Mouse (Mus musculus) stomach, embryonic 15.5 days (tissue): ENCODE results near the gene Cyp26b1. TPM values are rescaled to one million over a fixed set of nuclear protein-coding genes. Genes with fewer than 3 reads are reported as not detected.
A peak's percentile ranks its signal among the peaks of the same experiment; 100 is the strongest.
"Not testable (repeated sequence)": the region's sequence is repeated elsewhere in the genome, so short reads cannot be mapped to it uniquely, and the experiment has no call there.

Experiments used
- ATAC-seq: fragments of 200-750 bp; cut with Nextera tagmentation; 2 replicates; pipeline ENCODE4 v1.8.0; 2017; ENCODE audit warnings: low read depth, moderate number of reproducible peaks, moderate TSS enrichment; ENCODE audit not compliant: insufficient read depth, low FRiP score
- H3K27ac ChIP-seq: fragments of 300-500 bp; sonication (generic); 2 replicates; pipeline ENCODE4 v1.5.1; 2015; ENCODE audit warnings: mild to moderate bottlenecking, inconsistent platforms
- H3K27me3 ChIP-seq: fragments of 300-500 bp; sonication (generic); replicated peaks from 2 replicates; pipeline ENCODE4 v1.6.1; 2015; ENCODE audit warnings: inconsistent platforms
- H3K36me3 ChIP-seq: fragments of 300-500 bp; sonication (generic); 2 replicates; pipeline ENCODE4 v1.6.1; 2015; ENCODE audit warnings: inconsistent platforms
- H3K4me1 ChIP-seq: fragments of 300-500 bp; sonication (generic); 2 replicates; pipeline ENCODE4 v1.6.1; 2015; ENCODE audit warnings: inconsistent platforms
- H3K4me2 ChIP-seq: fragments of 300-500 bp; sonication (generic); 2 replicates; pipeline ENCODE4 v1.6.1; 2015; ENCODE audit warnings: mild to moderate bottlenecking, inconsistent platforms
- H3K4me3 ChIP-seq: fragments of 300-500 bp; sonication (generic); replicated peaks from 2 replicates; pipeline ENCODE4 v1.5.1; 2015; ENCODE audit warnings: inconsistent platforms
- H3K9ac ChIP-seq: fragments of 300-500 bp; sonication (generic); 2 replicates; pipeline ENCODE4 v1.6.1; 2015; ENCODE audit warnings: inconsistent platforms
- H3K9me3 ChIP-seq: fragments of 300-500 bp; sonication (generic); 2 replicates; pipeline ENCODE4 v1.6.1; 2016; ENCODE audit warnings: inconsistent platforms
- WGBS: fragments of 180-500 bp; shearing (Covaris S2); methylation state at CpG from one replicate; pipeline ENCODE4 v1.1.7; 2015; 5-methylcytosine and 5-hydroxymethylcytosine counted together
- polyA plus RNA-seq: library from polyadenylated mRNA; unstranded; fragments of >200 nt; fragmentation: Nextera tagmentation; extraction: Ambion mirVana; gene quantifications from 2 replicates; pipeline ENCODE4 v1.2.1, GENCODE M21; 2015

The Cyp26b1 gene
- polyA plus RNA-seq, 1 experiment from 2014 or later, result 2.4 TPM

DNA sequence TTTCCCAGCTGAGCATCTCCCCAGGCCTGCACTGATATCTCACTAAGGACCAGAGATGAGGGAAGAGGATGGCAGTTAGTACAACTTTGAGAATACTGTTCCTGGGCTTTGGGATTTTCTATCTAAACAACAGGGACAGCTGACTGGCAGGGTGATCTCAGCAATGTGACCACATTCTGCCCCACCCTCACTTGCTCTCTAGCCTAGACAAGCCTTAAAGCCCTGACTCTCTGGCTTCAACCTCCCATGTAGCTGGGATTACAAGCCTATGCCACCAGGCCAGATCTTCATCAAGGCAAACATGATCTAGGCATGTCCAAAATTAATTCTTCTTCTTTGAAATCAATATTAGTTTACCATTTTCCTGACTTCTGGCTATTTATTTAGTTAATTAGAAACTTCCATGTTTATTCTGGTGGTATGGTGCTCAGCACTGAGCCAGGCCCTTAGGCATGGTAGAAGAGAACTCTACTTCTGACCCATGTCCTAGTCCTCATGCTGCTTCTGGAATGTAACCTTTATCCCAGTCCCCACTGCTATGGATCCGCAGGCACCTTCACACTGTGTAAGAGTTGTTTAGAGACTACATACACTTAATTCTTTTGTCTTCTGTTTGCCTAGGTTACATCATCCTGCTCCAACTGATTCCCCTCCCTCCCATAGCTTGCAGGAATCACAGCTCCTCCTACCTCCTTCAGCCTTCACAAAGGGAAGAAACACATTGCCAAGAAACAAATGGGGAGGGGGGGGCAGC is 7.6 kb upstream of the Cyp26b1 start:
- no peaks in the 10 kb centered on the region for H3K27me3 ChIP-seq
- 10% methylated on average over 1 of the region's 1 CpGs for WGBS
- no peaks in the 10 kb centered on the region for H3K4me1 ChIP-seq
- no peak for ATAC-seq
- no peaks in the 10 kb centered on the region for H3K9me3 ChIP-seq
- H3K4me2 ChIP-seq, result no peak overlapping the region
- H3K27ac ChIP-seq, result no peak overlapping the region
- H3K36me3 ChIP-seq, result no peaks in the 10 kb centered on the region
- no peak overlapping the region for H3K4me3 ChIP-seq
- no peak overlapping the region for H3K9ac ChIP-seq

GRCm38 (mm10) chr6:84599296-84599695 is 5.6 kb upstream of the Cyp26b1 start:
- H3K36me3 ChIP-seq, H3K4me2 ChIP-seq, H3K4me1 ChIP-seq, H3K4me3 ChIP-seq, H3K27me3 ChIP-seq, H3K9me3 ChIP-seq, H3K27ac ChIP-seq, ATAC-seq, H3K9ac ChIP-seq: not testable (repeated sequence)
- 82% methylated on average over 3 of the region's 3 CpGs for WGBS

GRCm38 (mm10) chr6:84598725-84599124 is 5.0 kb upstream of the Cyp26b1 start:
- no peak overlapping the region for H3K9ac ChIP-seq
- H3K27ac ChIP-seq, result no peak overlapping the region
- ATAC-seq, result no peak
- WGBS, result 58% methylated on average over 3 of the region's 3 CpGs
- H3K4me2 ChIP-seq, result no peak overlapping the region
- H3K4me1 ChIP-seq, result 0 out of 2 replicates have a peak, but pooled peaks cover under 1% of the 10 kb centered on the region
- no peaks in the 10 kb centered on the region for H3K36me3 ChIP-seq
- H3K27me3 ChIP-seq, result no peaks in the 10 kb centered on the region
- no peaks in the 10 kb centered on the region for H3K9me3 ChIP-seq
- no peak overlapping the region for H3K4me3 ChIP-seq

GRCm38 (mm10) chr6:84594626-84595025 is 918 bp upstream of the Cyp26b1 start:
- no peaks in the 10 kb centered on the region for H3K36me3 ChIP-seq
- WGBS, result 68% methylated on average over 3 of the region's 3 CpGs
- no peak overlapping the region for H3K27ac ChIP-seq
- no peak overlapping the region for H3K9ac ChIP-seq
- H3K4me1 ChIP-seq, result peaks cover 8% of the 10 kb centered on the region; the same call in 1 of the 2 replicates
- peaks cover 6% of the 10 kb centered on the region for H3K27me3 ChIP-seq
- H3K4me3 ChIP-seq, result no peak overlapping the region
- no peak for ATAC-seq
- H3K4me2 ChIP-seq, result no peak overlapping the region
- no peaks in the 10 kb centered on the region for H3K9me3 ChIP-seq

DNA sequence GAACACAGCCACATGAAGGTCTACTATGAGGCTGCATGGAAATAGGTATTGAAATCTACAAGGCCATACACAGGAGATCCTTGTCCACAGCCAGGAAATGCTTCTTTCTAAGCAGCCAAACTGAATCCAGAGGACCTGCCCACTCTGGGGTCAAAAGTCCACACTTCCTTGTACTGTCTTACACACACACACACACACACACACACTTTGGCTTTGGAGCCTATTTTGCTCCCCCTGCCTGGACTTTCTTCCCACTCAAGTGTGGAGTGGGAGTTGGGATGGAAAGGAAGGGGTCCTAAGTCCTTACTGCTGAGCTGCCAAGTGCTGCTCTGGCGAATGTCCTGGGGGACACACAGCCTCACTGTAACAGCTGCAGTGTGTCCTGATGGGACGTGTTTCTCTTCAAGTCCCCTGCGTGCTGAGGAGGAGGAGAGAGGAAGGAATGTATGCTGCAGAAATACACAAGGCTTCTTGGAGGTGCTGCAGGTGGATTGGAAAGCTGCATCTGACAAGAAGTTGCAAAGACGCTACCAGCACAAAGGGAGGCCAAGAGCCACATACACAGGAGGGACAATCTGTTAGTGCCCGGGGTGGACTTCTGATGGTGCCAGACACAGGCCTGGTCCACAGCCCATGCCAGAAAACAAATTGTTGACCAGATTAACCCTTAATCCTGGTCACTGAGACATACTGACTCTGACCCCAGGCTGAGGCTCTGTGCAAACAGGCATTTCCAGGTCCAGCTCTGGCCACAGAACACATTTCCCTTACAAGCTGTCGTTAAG is 2.6 kb downstream of the Cyp26b1 start:
- Histone ChIP-seq H3K4me3 (no peak overlapping the region), H3K9me3 (no peaks in the 10 kb centered on the region), H3K36me3 (no peaks in the 10 kb centered on the region), H3K27ac (no peak overlapping the region), H3K4me2 (no peak overlapping the region), H3K27me3 (peaks cover 31% of the 10 kb centered on the region), H3K9ac (no peak overlapping the region), H3K4me1 (peaks cover 36% of the 10 kb centered on the region)
- WGBS, result 32% methylated on average over 6 of the region's 6 CpGs
- 0 out of 2 replicates have a peak, but pooled peaks have one; percentile 30 for ATAC-seq

DNA sequence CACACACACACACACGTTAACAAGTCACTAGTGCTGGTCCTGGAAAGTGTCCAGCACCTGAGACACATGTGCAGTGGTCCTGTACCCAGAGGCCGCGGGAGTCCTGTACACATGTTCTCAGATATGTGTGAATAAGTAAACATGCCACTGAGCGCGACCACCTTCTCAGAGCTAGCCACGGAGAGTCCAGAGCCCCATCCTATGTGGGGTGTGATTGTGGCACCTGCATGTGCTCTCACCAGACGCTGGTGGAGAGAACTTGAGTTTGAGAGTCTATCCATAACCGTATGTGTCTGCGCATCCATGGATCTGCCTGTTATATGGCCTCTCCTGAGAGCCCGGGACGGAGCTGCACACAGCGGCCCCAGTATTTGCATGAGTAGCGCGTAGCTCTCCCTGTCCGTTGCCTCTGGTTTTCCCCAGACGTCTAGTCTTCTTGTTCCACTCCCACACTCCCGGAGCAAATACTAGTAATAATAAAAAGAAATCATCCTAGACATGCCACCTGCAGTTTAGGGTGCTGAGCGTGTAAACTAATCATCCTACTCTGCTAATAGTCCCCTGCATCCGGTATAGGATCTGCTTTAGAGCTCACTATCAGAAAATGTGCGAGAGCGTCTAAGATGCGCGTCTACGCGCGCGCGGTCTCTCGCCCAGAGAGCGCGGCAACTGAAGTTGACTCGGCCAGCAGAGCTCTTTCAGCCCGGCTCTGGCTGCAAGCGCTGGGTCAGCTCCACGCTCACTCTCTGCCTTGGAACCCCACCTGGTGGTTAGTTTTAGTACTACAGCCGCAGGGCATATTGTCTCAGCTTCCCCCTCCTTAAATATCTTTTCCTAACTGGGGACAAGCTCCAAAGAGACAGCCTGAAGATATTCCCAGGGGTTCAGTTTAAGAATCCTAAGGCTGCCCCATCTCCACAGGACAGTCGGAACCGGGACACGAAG is 3.7 kb downstream of the Cyp26b1 start:
- no peak overlapping the region for H3K9ac ChIP-seq
- no peaks in the 10 kb centered on the region for H3K36me3 ChIP-seq
- H3K4me1 ChIP-seq, result peaks cover 46% of the 10 kb centered on the region
- peak overlapping the region; percentile 49; the same call in 1 of the 2 replicates for H3K4me3 ChIP-seq
- peak; percentile 62 for ATAC-seq
- no peak overlapping the region for H3K27ac ChIP-seq
- WGBS, result 3% methylated on average over 39 of the region's 39 CpGs
- H3K4me2 ChIP-seq, result peak overlapping the region; percentile 94
- H3K27me3 ChIP-seq, result peaks cover 40% of the 10 kb centered on the region
- no peaks in the 10 kb centered on the region for H3K9me3 ChIP-seq

- Histone ChIP-seq H3K9me3 (no peaks in the 10 kb centered on the region), H3K27me3 (peaks cover 49% of the 10 kb centered on the region), H3K4me3 (peak overlapping the region; percentile 49), H3K9ac (no peak overlapping the region), H3K4me1 (peaks cover 55% of the 10 kb centered on the region), H3K4me2 (peak overlapping the region; percentile 94), H3K27ac (no peak overlapping the region), H3K36me3 (no peaks in the 10 kb centered on the region)
- WGBS, result under 1% methylated on average over 46 of the region's 54 CpGs
- ATAC-seq, result no peak
These were observed 4.6 kb downstream of the Cyp26b1 start for GRCm38 (mm10) chr6:84588895-84589652.

- H3K4me1 ChIP-seq, result peaks cover 60% of the 10 kb centered on the region
- no peak overlapping the region for H3K9ac ChIP-seq
- peak overlapping the region; percentile 49 for H3K4me3 ChIP-seq
- H3K27me3 ChIP-seq, result peaks cover 56% of the 10 kb centered on the region
- ATAC-seq, result no peak
- H3K27ac ChIP-seq, result no peak overlapping the region
- H3K4me2 ChIP-seq, result peak overlapping the region; percentile 94
- no peaks in the 10 kb centered on the region for H3K9me3 ChIP-seq
- H3K36me3 ChIP-seq, result no peaks in the 10 kb centered on the region
- under 1% methylated on average over 41 of the region's 41 CpGs for WGBS
These were observed 5.3 kb downstream of the Cyp26b1 start for GRCm38 (mm10) chr6:84588221-84588894.

DNA sequence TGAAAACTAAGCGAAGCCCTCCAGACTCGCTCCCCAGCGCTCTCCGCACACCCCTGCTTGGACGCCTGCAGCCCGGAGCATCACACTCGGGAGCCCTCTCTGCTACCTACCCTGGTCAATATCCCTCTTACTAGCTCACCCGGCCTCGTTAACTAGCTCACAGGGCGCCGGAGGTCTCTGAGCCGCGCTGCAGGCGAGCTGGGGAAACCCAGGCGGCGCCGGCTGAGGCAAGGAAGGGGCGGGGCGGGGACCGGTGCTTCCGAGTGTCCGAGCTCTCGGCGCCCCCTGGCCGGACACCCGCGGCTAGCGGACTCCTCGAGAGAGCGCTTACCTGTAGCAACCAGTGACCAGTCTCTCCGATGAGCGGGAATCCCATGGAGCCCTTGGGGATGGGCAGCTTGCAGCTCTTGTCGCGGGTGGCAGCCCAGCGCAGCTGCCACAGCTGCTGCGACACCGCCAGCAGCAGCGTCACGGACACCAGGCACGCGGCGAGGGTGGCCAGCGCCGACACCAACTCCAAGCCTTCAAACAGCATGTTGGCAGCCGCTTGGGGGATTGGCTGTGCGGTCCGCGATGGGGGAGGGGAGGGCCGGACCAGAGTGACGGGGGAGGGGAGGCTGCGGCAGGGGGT is 6.1 kb downstream of the Cyp26b1 start:
- Histone ChIP-seq H3K36me3 (no peaks in the 10 kb centered on the region), H3K9ac (peak overlapping the region; percentile 14; the same call in 1 of the 2 replicates), H3K4me2 (peak overlapping the region; percentile 94), H3K4me1 (peaks cover 66% of the 10 kb centered on the region), H3K4me3 (peak overlapping the region; percentile 49), H3K27ac (no peak overlapping the region), H3K27me3 (peaks cover 60% of the 10 kb centered on the region), H3K9me3 (no peaks in the 10 kb centered on the region)
- WGBS, result under 1% methylated on average over 51 of the region's 51 CpGs
- ATAC-seq, result no peak

DNA sequence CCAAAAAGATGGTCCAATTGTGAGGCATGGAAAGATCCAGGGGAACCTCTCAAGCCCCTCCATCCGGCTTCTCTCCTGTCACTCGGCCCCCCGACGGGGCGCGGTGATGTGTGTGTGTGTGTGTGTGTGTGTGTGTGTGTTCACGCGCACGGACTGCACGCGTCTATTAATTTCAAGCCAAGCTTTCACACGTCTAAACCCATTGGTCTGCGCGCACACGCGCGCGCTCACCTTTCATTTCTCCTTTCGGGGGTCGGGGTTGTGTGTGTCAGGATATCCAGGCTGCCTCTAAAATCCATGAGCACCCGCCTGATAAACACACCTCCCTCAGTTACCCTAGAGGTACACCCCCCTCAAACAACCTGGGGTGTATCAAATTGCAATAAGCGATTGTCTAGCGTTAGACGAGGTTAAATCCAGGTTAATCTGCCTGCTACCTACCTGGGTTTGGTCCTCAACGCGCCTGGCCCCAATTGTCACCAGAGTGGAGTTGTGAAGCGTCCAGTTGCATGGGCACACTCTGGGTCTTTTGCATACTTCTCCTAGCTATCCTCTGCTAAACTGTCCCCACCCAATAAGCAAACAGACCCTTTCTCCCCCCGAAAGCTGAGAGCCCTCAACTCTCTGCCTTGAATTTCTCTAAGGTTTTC is 7.0 kb downstream of the Cyp26b1 start:
- Histone ChIP-seq H3K27ac (no peak overlapping the region), H3K9ac (no peak overlapping the region), H3K4me1 (peaks cover 71% of the 10 kb centered on the region), H3K9me3 (no peaks in the 10 kb centered on the region), H3K27me3 (peaks cover 69% of the 10 kb centered on the region), H3K4me3 (peak overlapping the region; percentile 49), H3K36me3 (no peaks in the 10 kb centered on the region), H3K4me2 (peak overlapping the region; percentile 94)
- no peak for ATAC-seq
- WGBS, result 3% methylated on average over 28 of the region's 28 CpGs
